Mouse (Mus musculus) kidney, embryonic 16.5 days (tissue): ENCODE data around the gene Ubr4. TPM values are rescaled to one million over a fixed set of nuclear protein-coding genes. Genes with fewer than 3 reads are reported as not detected.

ENCODE experiments used
- ATAC-seq: fragments of 200-750 bp; cut with Nextera tagmentation; 2 replicates; pipeline ENCODE4 v1.8.0; 2017; ENCODE audit warnings: moderate TSS enrichment; ENCODE audit not compliant: low FRiP score, low TSS enrichment
- H3K27ac ChIP-seq: fragments of 300-500 bp; sonication (generic); 2 replicates; pipeline ENCODE4 v1.5.1; 2014; ENCODE audit warnings: low read length
- H3K27me3 ChIP-seq: fragments of 300-500 bp; sonication (generic); 2 replicates; pipeline ENCODE4 v1.6.1; 2014; ENCODE audit warnings: low read length, control low read depth, mixed read lengths; ENCODE audit not compliant: insufficient read depth
- H3K36me3 ChIP-seq: fragments of 300-500 bp; sonication (generic); 2 replicates; pipeline ENCODE4 v1.6.1; 2014; ENCODE audit warnings: low read length, control low read depth, mixed read lengths; ENCODE audit not compliant: insufficient read depth
- H3K4me1 ChIP-seq: fragments of 300-500 bp; sonication (generic); 2 replicates; pipeline ENCODE4 v1.6.1; 2014; ENCODE audit warnings: low read length, control low read depth, mixed read lengths; ENCODE audit not compliant: insufficient read depth
- H3K4me2 ChIP-seq: fragments of 300-500 bp; sonication (generic); replicated peaks from 2 replicates; pipeline ENCODE4 v1.6.1; 2014; ENCODE audit warnings: low read depth, low read length
- H3K4me3 ChIP-seq: fragments of 300-500 bp; sonication (generic); 2 replicates; pipeline ENCODE4 v1.5.1; 2014; ENCODE audit warnings: mild to moderate bottlenecking, low read length
- H3K9ac ChIP-seq: fragments of 300-500 bp; sonication (generic); replicated peaks from 2 replicates; pipeline ENCODE4 v1.6.1; 2014; ENCODE audit warnings: low read length
- H3K9me3 ChIP-seq: fragments of 300-500 bp; sonication (generic); 2 replicates; pipeline ENCODE4 v1.6.1; 2016; ENCODE audit warnings: low read length, control low read depth
- WGBS: fragments of 180-500 bp; shearing (Covaris S2); extraction: QIAGEN DNeasy Blood & Tissue Kit; methylation state at CpG from one replicate; pipeline ENCODE4 v1.1.7; 2014; 5-methylcytosine and 5-hydroxymethylcytosine counted together
- polyA plus RNA-seq: library from polyadenylated mRNA; unstranded; fragments of >200 nt; fragmentation: Nextera tagmentation; extraction: Ambion mirVana; gene quantifications from 2 replicates; pipeline ENCODE4 v1.2.1, GENCODE M21; 2015

Gene Ubr4
- polyA plus RNA-seq, 1 experiment from 2014 or later: 72.2 TPM

DNA sequence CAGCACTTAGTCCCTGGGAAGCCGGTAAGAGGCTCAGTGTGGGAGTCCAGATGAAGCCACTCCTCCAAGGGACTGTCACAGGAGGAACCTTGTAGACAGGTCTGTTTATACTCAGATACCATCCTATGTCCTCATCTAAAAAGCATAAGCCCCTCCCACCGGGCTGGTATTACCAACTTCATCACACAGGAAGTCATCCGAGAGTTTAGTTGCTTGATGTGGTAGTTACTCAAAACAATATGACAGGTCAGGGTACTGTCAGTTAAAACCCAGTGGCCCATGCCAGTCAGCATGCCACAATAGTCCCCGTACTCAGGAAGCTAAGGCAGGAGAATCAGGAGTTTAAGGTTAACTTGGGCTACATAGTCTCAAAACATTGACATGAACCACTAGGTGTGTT, 32.7 kb upstream of the Ubr4 start:
- Histone ChIP-seq H3K4me2 (no peak overlapping the region), H3K9me3 (no peaks in the 10 kb centered on the region), H3K9ac (no peak overlapping the region), H3K27ac (no peak overlapping the region), H3K4me1 (no peaks in the 10 kb centered on the region), H3K36me3 (peaks cover 39% of the 10 kb centered on the region), H3K27me3 (no peaks in the 10 kb centered on the region), H3K4me3 (no peak overlapping the region)
- ATAC-seq: no peak
- 97% methylated on average over 4 of the region's 4 CpGs for WGBS

DNA sequence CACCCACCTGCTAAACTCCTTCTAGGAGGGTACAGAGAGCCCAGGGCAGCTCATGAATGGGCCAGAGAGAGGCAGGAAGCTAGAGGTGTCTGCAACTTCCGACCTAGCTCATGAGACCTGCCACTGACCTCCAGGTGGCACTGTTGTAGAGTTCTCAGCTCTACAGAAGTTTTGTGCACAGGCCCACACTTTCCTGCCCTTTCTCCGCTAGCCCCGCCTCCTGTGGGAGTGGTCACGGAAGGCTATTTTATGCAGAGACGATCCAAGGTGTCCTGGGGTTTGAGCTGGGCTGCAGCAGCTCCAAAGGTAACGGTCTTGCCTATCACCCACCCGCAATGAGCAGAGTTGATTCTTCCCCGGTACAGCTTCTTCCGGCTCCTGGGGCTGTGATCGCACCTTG, 21.8 kb upstream of the Ubr4 start:
- peak overlapping the region; percentile 49 for H3K4me2 ChIP-seq
- H3K4me1 ChIP-seq: no peaks in the 10 kb centered on the region; the same call in 1 of the 2 replicates
- no peak overlapping the region for H3K27ac ChIP-seq
- no peak overlapping the region for H3K9ac ChIP-seq
- peak; percentile 92 for ATAC-seq
- H3K9me3 ChIP-seq: no peaks in the 10 kb centered on the region
- H3K4me3 ChIP-seq: peak overlapping the region; percentile 31
- H3K27me3 ChIP-seq: no peaks in the 10 kb centered on the region
- WGBS: 10% methylated on average over 10 of the region's 10 CpGs
- no peaks in the 10 kb centered on the region for H3K36me3 ChIP-seq

DNA sequence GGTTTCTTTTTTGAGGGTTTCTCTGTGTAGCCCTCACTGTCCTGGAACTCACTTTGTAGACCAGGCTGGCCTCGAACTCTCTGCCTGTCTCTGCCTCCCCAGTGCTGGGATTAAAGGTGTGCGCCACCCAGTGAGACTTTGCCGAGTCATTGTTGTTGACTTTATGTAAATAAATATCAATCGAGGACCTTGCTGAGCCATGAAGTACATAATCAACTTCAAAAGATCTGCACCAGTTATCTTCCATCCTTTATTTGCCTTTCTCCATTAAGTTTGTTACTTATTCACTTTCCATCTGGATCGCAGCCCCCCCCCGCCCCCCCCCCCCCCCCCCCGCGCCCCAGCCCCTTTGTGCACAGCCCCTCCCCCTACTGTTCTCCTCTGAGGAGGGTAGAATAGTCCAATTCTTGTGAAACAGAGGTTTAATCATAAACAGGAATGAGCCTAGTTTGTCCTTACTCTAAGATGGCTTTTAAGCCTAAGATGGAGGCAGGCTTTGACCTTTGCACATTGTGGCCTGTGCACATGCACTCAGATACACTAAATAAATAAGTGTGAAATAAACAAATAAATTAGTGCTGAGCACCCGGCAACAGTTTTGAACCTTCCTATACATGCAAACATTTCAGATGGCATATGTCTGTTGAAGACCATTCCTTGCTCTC, 17.6 kb upstream of the Ubr4 start:
- Histone ChIP-seq H3K9me3 (no peaks in the 10 kb centered on the region), H3K27me3 (no peaks in the 10 kb centered on the region), H3K36me3 (no peaks in the 10 kb centered on the region), H3K27ac (peak overlapping the region; percentile 52; the same call in 1 of the 2 replicates), H3K9ac (no peak overlapping the region), H3K4me1 (peaks cover 7% of the 10 kb centered on the region; the same call in 1 of the 2 replicates), H3K4me3 (no peak overlapping the region), H3K4me2 (no peak overlapping the region)
- no peak for ATAC-seq
- WGBS: 65% methylated on average over 6 of the region's 9 CpGs

DNA sequence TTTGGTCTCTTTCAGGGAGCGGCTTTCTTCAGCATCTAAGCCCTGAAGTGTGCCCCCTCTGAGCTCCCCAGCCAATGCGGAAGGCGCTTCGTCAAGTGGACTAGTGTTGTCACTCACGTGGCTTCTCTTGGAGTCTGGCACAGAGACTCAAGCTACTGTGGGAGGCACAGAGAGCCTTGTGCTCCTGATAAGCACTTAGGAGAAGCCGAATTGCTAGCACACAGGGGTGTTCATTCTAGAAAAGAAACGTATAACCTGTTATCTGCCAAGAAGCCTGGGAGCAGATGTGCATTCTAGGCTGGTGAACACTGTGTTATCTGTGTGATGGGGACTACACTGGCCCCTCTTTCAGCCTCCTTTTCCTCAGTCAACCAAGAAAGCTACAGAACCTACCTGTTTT, 16.9 kb upstream of the Ubr4 start:
- no peak overlapping the region for H3K4me2 ChIP-seq
- no peak overlapping the region for H3K4me3 ChIP-seq
- peak overlapping the region; percentile 52; the same call in 1 of the 2 replicates for H3K27ac ChIP-seq
- no peaks in the 10 kb centered on the region for H3K9me3 ChIP-seq
- ATAC-seq: no peak
- WGBS: 76% methylated on average over 7 of the region's 7 CpGs
- H3K4me1 ChIP-seq: peaks cover 7% of the 10 kb centered on the region; the same call in 1 of the 2 replicates
- H3K27me3 ChIP-seq: no peaks in the 10 kb centered on the region
- H3K36me3 ChIP-seq: no peaks in the 10 kb centered on the region
- no peak overlapping the region for H3K9ac ChIP-seq

DNA sequence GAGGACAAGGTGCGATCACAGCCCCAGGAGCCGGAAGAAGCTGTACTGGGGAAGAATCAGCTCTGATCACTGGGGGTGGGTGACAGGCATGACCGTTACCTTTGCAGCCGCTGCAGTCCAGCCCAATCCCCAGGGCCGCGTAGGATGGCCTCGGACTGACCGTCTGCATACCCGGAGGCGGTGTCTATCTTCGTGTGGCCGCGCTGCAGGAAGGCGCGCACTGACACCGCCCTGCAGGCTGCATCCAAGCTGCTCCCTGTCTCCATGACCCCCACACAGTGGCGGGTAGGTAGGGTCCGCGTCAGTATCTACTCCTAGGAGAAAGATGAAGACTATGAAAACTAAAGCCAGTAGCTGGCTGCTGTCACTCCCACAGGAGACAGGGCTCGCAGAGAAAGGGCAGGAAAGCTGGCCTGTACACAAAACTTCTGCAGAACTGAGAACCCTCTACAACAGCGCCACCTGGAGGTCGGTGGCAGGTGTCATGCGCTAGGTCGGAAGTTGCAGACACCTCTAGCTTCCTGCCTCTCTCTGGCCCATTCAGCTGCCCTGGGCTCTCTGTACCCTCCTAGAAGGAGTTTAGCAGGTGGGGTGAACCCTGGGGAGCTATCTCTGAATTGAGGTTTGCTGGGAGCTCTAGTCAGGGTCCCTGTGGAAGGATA, 15.5 kb upstream of the Ubr4 start:
- Histone ChIP-seq H3K27me3 (no peaks in the 10 kb centered on the region), H3K4me1 (peaks cover 7% of the 10 kb centered on the region; the same call in 1 of the 2 replicates), H3K27ac (0 out of 2 replicates have a peak overlapping the region, but pooled peaks have one; percentile 38), H3K4me3 (peak overlapping the region; percentile 36), H3K9me3 (no peaks in the 10 kb centered on the region), H3K4me2 (peak overlapping the region; percentile 57), H3K9ac (peak overlapping the region; percentile 57; the same call in 1 of the 2 replicates), H3K36me3 (no peaks in the 10 kb centered on the region)
- peak; percentile 78 for ATAC-seq
- whole genome bisulfite sequencing: 22% methylated on average over 24 of the region's 24 CpGs

DNA sequence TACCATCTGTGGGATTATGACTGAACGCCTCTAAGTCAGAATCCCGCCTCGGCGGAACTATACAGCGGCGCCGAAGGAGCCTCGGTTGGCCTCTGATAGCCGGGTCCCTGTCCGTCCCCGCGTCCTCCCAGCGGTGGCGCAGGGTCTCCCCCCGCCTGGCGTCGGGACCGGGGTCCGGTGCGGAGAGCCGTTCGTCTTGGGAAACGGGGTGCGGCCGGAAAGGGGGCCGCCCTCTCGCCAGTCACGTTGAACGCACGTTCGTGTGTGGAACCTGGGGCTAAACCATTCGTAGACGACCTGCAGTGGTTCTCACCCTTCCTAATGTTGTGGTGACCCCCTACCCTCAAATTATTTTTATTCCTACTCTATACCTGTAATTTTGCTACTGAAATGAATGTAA, 14.3 kb upstream of the Ubr4 start:
- Histone ChIP-seq H3K27me3 (no peaks in the 10 kb centered on the region), H3K36me3 (no peaks in the 10 kb centered on the region), H3K4me2 (no peak overlapping the region), H3K9me3 (no peaks in the 10 kb centered on the region), H3K27ac (no peak overlapping the region), H3K9ac (no peak overlapping the region), H3K4me1 (peaks cover 7% of the 10 kb centered on the region; the same call in 1 of the 2 replicates), H3K4me3 (no peak overlapping the region)
- no peak for ATAC-seq
- WGBS: 49% methylated on average over 33 of the region's 33 CpGs

DNA sequence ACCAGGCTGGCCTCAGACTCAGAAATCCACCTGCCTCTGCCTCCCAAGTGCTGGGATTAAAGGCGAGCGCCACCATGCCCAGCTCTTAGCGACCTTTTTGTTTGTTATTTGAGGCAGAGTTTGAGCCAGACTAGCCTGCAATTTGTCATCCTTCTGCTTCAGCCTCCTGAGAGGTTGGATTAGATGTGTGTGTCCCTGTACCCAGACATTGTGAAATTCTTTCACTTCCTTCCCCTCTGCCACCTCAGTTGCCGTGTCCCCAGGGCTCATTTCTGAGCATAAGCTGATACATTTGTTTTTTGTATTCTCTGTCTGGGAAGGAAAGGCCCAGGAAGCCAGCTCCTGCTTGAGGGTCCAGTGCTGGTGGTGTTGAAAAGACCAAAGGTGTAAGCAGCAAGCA, 11.6 kb upstream of the Ubr4 start:
- Histone ChIP-seq H3K27me3 (no peaks in the 10 kb centered on the region), H3K4me3 (no peak overlapping the region), H3K9me3 (no peaks in the 10 kb centered on the region), H3K4me1 (peaks cover 7% of the 10 kb centered on the region; the same call in 1 of the 2 replicates), H3K4me2 (no peak overlapping the region), H3K27ac (no peak overlapping the region), H3K36me3 (0 out of 2 replicates have a peak, but pooled peaks cover 6% of the 10 kb centered on the region), H3K9ac (no peak overlapping the region)
- 83% methylated on average over 4 of the region's 4 CpGs for WGBS
- no peak for ATAC-seq

DNA sequence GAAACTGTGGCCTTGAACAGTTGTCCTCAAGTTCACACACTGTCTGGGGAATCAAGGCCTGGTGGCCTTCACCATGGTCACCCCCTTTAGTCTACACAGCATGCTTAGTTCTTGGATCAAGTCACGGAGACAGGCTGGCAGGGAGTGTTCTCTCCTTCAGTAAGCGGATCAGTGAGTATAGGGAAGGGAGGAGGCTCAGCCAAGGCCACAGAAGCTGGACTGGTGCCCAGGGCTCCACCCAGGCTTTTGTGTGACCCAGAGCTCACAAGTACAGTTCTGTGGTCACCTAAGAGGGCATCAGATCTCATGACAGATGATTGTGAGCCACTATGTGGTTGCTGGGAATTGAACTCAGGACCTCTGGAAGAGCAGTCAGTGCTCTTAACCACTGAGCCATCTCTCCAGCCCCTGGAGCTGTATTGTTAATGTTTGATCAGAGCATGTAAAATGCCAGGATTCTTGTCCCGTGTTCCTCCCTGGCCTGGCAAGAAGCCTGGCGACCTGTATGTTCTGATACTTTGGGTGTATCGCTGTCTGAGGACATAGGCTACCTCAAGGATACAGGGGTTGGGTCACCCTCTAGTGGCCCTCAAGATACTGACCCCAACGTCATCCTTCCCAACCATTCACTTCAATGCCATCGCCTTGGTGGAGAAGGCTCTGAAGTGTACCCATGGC, 10.7 kb upstream of the Ubr4 start:
- Histone ChIP-seq H3K36me3 (peaks cover 13% of the 10 kb centered on the region; the same call in 1 of the 2 replicates), H3K9ac (no peak overlapping the region), H3K4me3 (no peak overlapping the region), H3K27me3 (no peaks in the 10 kb centered on the region), H3K4me2 (no peak overlapping the region), H3K4me1 (peaks cover 5% of the 10 kb centered on the region; the same call in 1 of the 2 replicates), H3K27ac (no peak overlapping the region), H3K9me3 (no peaks in the 10 kb centered on the region)
- no peak for ATAC-seq
- WGBS: 67% methylated on average over 7 of the region's 7 CpGs

DNA sequence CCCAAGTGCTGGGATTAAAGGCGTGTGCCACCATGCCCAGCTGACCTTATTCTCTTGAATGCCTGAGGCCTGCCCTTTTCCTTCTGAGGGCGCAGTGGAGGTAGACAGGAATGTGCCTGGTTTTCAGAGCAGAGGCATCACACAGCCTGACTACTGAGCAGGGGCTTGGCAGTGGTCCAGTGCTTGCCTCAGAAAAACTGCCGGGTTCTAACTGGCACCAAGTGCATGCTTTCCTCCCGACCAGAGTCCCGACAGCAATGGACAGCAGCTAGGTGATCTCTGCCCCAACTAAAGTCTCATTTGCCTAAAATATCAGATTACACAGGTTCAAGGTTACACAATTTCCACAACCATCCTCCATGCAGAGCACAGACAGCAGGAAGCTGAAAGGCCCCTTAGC, 8.7 kb upstream of the Ubr4 start:
- Histone ChIP-seq H3K9ac (no peak overlapping the region), H3K4me3 (no peak overlapping the region), H3K9me3 (no peaks in the 10 kb centered on the region), H3K27ac (no peak overlapping the region), H3K36me3 (peaks cover 32% of the 10 kb centered on the region), H3K4me1 (no peaks in the 10 kb centered on the region), H3K27me3 (no peaks in the 10 kb centered on the region), H3K4me2 (no peak overlapping the region)
- 54% methylated on average over 5 of the region's 5 CpGs for WGBS
- no peak for ATAC-seq
